Mouse (Mus musculus): Measurements from ENCODE around the gene Trh. TPM values are rescaled to one million over a fixed set of nuclear protein-coding genes. Genes with fewer than 3 reads are reported as not detected.
A peak's percentile ranks its signal among the peaks of the same experiment; 100 is the strongest.

The Trh gene
- polyA plus RNA-seq (2014; fragmentation: Nextera tagmentation; extraction: Ambion mirVana) = 0.13 TPM in 1 of 2 replicates, not detected in the other

DNA sequence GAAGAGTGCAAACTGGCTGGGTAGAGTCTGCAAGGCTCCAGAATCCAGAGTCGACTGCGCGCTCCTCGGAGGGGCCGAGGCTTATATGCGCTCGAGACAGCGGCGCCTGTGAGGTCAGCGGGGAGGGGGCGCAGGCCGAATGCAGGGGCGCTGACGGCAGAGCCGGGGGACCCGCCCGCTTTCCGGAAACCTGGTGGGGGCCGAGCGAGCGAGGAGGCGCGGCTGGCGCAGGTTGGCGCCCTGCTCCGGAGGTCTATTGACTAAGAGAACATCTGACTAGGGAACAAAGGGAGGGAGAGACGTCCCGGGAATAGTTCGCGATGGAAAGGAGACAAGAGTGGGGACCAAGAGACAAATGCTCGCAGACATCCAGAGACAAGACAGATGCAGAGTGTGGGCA lies at the start of gene Trh:
Gene Trh, minus strand, starts transcription at position 60 of the 400 bp plus-strand sequence.
- H3K36me3 ChIP-seq (ENCODE audit: control insufficient read depth, insufficient read depth, low read length) = no peaks in the 10 kb centered on the region
- ATAC-seq (ENCODE audit: insufficient number of reproducible peaks, low FRiP score, low TSS enrichment, low read depth) (no peak), DNase-seq (ENCODE audit: low spot score) (peak; percentile 41)
- peak within 1 kb of the TSS; percentile 58 for H3K4me2 ChIP-seq (ENCODE audit: low read depth, severe bottlenecking)
- H3K4me1 ChIP-seq (ENCODE audit: control insufficient read depth, insufficient read depth, low read length) = peaks cover 3% of the 10 kb centered on the region; the same call in 1 of the 2 replicates
- H3K4me3 ChIP-seq (ENCODE audit: low read depth, low read length) = peak within 1 kb of the TSS; percentile 28
- H3K27me3 ChIP-seq (ENCODE audit: control insufficient read depth, insufficient read depth, low read length) = peaks cover 21% of the 10 kb centered on the region
- H3K9ac ChIP-seq (ENCODE audit: low read length) = peak within 1 kb of the TSS; percentile 44; the same call in 1 of the 2 replicates
- H3K27ac ChIP-seq (replicated peaks; ENCODE audit: low read depth, low read length) = no peak within 1 kb of the TSS
- under 1% methylated on average over 31 of the region's 31 CpGs for WGBS
- H3K9me3 ChIP-seq (ENCODE audit: control insufficient read depth, low read length) = no peaks in the 10 kb centered on the region

DNA sequence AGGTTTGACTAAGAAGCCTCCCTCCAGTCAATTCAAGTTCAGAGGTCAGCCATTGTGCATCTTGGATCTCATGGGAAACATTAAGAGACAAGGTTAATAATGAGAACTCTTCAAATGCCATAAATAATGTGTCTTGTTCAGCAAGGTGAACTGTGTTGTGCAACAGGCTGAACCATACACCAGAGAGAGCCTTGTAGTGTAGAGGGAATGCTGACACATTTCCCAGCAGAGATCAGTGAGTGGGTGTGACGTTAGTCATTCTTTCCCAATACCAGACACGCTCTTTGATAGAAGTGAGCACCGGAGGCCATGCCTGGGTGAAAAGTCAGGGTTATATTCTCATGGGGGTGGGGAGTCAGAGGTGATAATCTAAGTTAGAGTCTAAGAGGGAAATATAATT lies 46.4 kb upstream of the Trh start:
- no peak overlapping the region for H3K4me3 ChIP-seq (ENCODE audit: low read depth, low read length)
- no peaks in the 10 kb centered on the region for H3K4me1 ChIP-seq (ENCODE audit: control insufficient read depth, insufficient read depth, low read length)
- H3K36me3 ChIP-seq (ENCODE audit: control insufficient read depth, insufficient read depth, low read length) = no peaks in the 10 kb centered on the region
- ATAC-seq (ENCODE audit: insufficient number of reproducible peaks, low FRiP score, low TSS enrichment, low read depth) (no peak), DNase-seq (ENCODE audit: low spot score) (no peak)
- no peak overlapping the region for H3K27ac ChIP-seq (replicated peaks; ENCODE audit: low read depth, low read length)
- H3K9ac ChIP-seq (ENCODE audit: low read length) = no peak overlapping the region
- 78% methylated on average over 3 of the region's 3 CpGs for WGBS
- H3K27me3 ChIP-seq (ENCODE audit: control insufficient read depth, insufficient read depth, low read length) = no peaks in the 10 kb centered on the region
- no peak overlapping the region for H3K4me2 ChIP-seq (ENCODE audit: low read depth, severe bottlenecking)
- no peaks in the 10 kb centered on the region for H3K9me3 ChIP-seq (ENCODE audit: control insufficient read depth, low read length)

DNA sequence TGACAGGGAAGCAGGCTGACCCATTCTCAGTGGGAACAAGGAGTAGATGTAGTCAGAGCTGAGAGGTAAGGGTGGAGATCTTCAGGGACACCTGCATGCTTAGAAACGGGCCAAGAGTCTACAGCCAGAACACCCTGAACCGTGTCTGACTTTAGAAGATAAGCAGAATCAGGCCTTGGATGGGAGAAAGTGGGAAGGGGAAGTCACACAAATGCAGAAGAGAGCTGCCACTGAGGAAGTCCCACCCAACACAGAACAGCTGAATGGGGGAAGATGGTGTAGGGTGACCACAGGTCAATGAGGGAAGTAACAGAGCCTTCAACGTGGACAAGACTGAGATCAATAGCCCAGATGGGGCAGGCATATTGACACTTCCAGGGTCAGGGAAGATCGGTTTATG lies 42.4 kb upstream of the Trh start:
- H3K4me3 ChIP-seq (ENCODE audit: low read depth, low read length) = no peak overlapping the region
- no peaks in the 10 kb centered on the region for H3K36me3 ChIP-seq (ENCODE audit: control insufficient read depth, insufficient read depth, low read length)
- H3K9ac ChIP-seq (ENCODE audit: low read length) = no peak overlapping the region
- no peaks in the 10 kb centered on the region for H3K4me1 ChIP-seq (ENCODE audit: control insufficient read depth, insufficient read depth, low read length)
- 60% methylated on average over 4 of the region's 4 CpGs for WGBS
- no peaks in the 10 kb centered on the region for H3K9me3 ChIP-seq (ENCODE audit: control insufficient read depth, low read length)
- DNase-seq (ENCODE audit: low spot score) = no peak
- no peaks in the 10 kb centered on the region for H3K27me3 ChIP-seq (ENCODE audit: control insufficient read depth, insufficient read depth, low read length)
- H3K27ac ChIP-seq (replicated peaks; ENCODE audit: low read depth, low read length) = no peak overlapping the region
- H3K4me2 ChIP-seq (ENCODE audit: low read depth, severe bottlenecking) = no peak overlapping the region
- no peak for ATAC-seq (ENCODE audit: insufficient number of reproducible peaks, low FRiP score, low TSS enrichment, low read depth)

DNA sequence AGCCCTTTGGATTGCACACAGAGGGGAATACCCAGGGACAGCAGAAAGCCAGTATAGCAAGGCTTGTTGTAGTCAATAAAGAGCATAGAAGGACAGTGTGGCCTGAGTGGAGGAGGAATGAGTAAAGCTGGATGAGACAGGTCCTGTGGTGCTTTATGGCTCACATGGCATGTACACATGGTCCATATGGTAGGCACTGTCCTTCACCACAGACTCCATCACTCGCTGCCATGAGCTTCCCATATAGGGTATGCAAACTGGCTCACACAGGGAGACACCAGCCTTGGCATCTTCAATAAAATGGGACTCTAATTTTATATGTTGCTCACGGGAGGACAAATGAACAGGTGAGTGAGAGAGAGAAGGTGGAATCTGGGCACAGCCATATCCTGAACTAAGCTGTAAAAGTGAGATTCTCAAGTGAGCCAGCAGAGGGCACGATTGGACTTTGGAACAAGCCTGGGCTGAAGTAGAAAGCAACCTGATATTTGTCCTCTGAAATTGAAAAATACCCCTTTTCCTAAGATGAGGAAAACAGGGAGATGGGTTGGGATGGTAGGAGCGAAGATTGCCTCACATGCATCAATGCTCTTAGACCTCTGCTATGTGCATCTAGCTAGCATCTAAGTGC lies 41.9 kb upstream of the Trh start:
- DNase-seq (ENCODE audit: low spot score) = peak; percentile 80
- WGBS = 33% methylated on average over 4 of the region's 4 CpGs

DNA sequence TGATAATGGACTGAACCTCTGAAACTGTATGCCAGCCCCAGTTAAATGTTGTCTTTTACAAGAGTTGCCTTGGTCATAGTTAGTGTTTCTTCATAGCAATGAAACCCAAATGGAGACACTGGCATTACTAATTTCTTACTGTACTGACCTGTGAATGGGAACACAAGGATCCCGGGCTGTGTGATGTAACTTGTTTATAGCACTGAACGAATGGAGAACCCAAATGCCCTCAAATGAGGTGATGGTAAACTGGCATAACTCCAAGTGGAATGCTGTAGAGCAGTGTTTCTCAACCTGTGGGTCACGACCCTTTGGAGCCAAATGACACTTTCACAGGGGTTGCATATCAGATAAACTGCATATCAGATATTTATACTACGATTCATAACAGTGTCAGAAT lies 41.1 kb upstream of the Trh start:
- no peak overlapping the region for H3K9ac ChIP-seq (ENCODE audit: low read length)
- ATAC-seq (ENCODE audit: insufficient number of reproducible peaks, low FRiP score, low TSS enrichment, low read depth) (no peak), DNase-seq (ENCODE audit: low spot score) (no peak)
- H3K4me1 ChIP-seq (ENCODE audit: control insufficient read depth, insufficient read depth, low read length) = no peaks in the 10 kb centered on the region
- no peaks in the 10 kb centered on the region for H3K27me3 ChIP-seq (ENCODE audit: control insufficient read depth, insufficient read depth, low read length)
- WGBS = 83% methylated on average over 4 of the region's 4 CpGs
- no peak overlapping the region for H3K4me3 ChIP-seq (ENCODE audit: low read depth, low read length)
- no peak overlapping the region for H3K4me2 ChIP-seq (ENCODE audit: low read depth, severe bottlenecking)
- H3K27ac ChIP-seq (replicated peaks; ENCODE audit: low read depth, low read length) = no peak overlapping the region
- no peaks in the 10 kb centered on the region for H3K36me3 ChIP-seq (ENCODE audit: control insufficient read depth, insufficient read depth, low read length)
- H3K9me3 ChIP-seq (ENCODE audit: control insufficient read depth, low read length) = no peaks in the 10 kb centered on the region

More for the DNA sequence above, 41.9 kb upstream of the Trh start:
- Histone ChIP-seq H3K9me3 (ENCODE audit: control insufficient read depth, low read length) (no peaks in the 10 kb centered on the region), H3K27ac (replicated peaks; ENCODE audit: low read depth, low read length) (no peak overlapping the region), H3K4me1 (ENCODE audit: control insufficient read depth, insufficient read depth, low read length) (no peaks in the 10 kb centered on the region), H3K9ac (ENCODE audit: low read length) (no peak overlapping the region), H3K4me3 (ENCODE audit: low read depth, low read length) (no peak overlapping the region), H3K36me3 (ENCODE audit: control insufficient read depth, insufficient read depth, low read length) (no peaks in the 10 kb centered on the region), H3K4me2 (ENCODE audit: low read depth, severe bottlenecking) (no peak overlapping the region), H3K27me3 (ENCODE audit: control insufficient read depth, insufficient read depth, low read length) (no peaks in the 10 kb centered on the region)
- ATAC-seq (ENCODE audit: insufficient number of reproducible peaks, low FRiP score, low TSS enrichment, low read depth) = no peak

DNA sequence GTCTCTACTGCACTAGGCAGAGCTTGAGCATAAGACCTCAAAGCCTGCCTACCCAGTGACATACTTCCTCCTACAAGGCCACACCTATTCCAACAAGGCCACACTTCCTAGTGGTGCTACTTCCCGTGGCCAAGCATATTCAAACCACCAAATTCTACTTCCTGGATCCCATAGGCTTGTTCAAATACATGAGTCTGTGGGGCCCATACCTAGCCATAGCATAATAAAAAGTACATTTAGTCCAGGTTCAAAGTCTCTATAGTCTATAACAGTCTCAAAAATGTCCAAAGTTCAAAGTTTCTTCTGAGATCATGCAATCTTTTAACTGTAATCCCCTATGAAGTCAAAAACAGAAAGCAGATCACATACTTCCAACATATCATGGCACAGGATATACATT lies 32.7 kb upstream of the Trh start:
- H3K9me3 ChIP-seq (ENCODE audit: control insufficient read depth, low read length) = no peaks in the 10 kb centered on the region
- 84% methylated on average over 1 of the region's 1 CpGs for WGBS
- H3K27me3 ChIP-seq (ENCODE audit: control insufficient read depth, insufficient read depth, low read length) = no peaks in the 10 kb centered on the region
- no peak overlapping the region for H3K4me2 ChIP-seq (ENCODE audit: low read depth, severe bottlenecking)
- H3K9ac ChIP-seq (ENCODE audit: low read length) = no peak overlapping the region
- ATAC-seq (ENCODE audit: insufficient number of reproducible peaks, low FRiP score, low TSS enrichment, low read depth) (no peak), DNase-seq (ENCODE audit: low spot score) (no peak)
- no peak overlapping the region for H3K27ac ChIP-seq (replicated peaks; ENCODE audit: low read depth, low read length)
- H3K36me3 ChIP-seq (ENCODE audit: control insufficient read depth, insufficient read depth, low read length) = no peaks in the 10 kb centered on the region
- no peak overlapping the region for H3K4me3 ChIP-seq (ENCODE audit: low read depth, low read length)
- no peaks in the 10 kb centered on the region for H3K4me1 ChIP-seq (ENCODE audit: control insufficient read depth, insufficient read depth, low read length)

DNA sequence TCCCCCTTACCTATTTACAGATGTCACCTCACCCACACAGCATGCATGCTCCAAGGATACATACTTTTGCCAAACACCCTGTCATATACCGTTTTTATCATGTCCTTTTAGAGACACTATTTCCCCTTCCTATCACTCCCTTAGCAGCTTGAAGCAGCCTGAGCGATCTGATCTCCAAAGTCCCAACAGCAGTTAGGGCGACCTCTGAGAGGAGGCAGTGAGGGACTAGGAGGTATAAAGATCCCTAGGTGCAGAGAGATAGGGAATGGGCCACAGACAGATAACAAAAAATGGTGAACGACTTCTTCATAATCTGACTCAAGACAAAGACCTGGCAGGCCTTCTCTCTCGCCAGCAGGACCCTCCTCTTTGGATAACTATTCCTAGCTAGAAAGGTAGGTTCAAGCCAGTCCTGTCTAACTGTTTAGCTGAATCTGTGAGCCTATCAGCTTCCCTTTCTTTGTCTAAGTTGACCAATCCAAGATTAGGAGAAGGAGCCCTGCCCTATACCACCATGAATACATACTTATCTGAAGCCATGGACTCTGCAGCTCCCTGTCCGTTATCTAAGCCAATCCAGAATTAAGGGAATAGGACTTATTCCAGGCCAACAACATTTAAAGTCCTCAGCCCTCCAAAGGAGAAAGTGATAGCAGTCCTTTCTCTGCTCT lies 29.3 kb upstream of the Trh start:
- Histone ChIP-seq H3K4me2 (ENCODE audit: low read depth, severe bottlenecking) (no peak overlapping the region), H3K36me3 (ENCODE audit: control insufficient read depth, insufficient read depth, low read length) (no peaks in the 10 kb centered on the region), H3K4me3 (ENCODE audit: low read depth, low read length) (no peak overlapping the region), H3K9ac (ENCODE audit: low read length) (no peak overlapping the region), H3K27me3 (ENCODE audit: control insufficient read depth, insufficient read depth, low read length) (no peaks in the 10 kb centered on the region), H3K27ac (replicated peaks; ENCODE audit: low read depth, low read length) (no peak overlapping the region), H3K4me1 (ENCODE audit: control insufficient read depth, insufficient read depth, low read length) (no peaks in the 10 kb centered on the region), H3K9me3 (ENCODE audit: control insufficient read depth, low read length) (no peaks in the 10 kb centered on the region)
- ATAC-seq (ENCODE audit: insufficient number of reproducible peaks, low FRiP score, low TSS enrichment, low read depth) = no peak
- 79% methylated on average over 6 of the region's 6 CpGs for WGBS
- no peak for DNase-seq (ENCODE audit: low spot score)

DNA sequence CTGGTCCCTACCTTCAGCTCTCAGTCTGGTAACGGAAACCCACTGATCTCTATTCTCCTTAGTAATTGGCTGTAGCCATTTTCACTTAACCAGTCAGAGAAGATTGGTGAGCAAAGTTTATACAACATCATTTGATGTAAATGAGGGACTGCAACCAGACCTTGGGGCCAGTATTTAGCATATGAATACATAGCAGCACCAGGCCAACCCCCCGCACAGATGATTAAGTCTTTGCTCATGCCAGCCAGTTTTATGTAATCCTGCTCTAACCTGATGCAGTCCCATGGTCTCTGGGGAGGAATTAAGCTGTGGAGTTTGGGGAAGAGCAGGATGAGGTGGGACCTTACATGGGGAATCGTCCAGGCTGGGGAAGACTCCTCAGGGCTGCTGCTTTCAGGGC lies 28.2 kb upstream of the Trh start:
- ATAC-seq (ENCODE audit: insufficient number of reproducible peaks, low FRiP score, low TSS enrichment, low read depth) = no peak
- no peak overlapping the region for H3K27ac ChIP-seq (replicated peaks; ENCODE audit: low read depth, low read length)
- no peak overlapping the region for H3K4me3 ChIP-seq (ENCODE audit: low read depth, low read length)
- no peak for DNase-seq (ENCODE audit: low spot score)
- no peaks in the 10 kb centered on the region for H3K4me1 ChIP-seq (ENCODE audit: control insufficient read depth, insufficient read depth, low read length)
- no peak overlapping the region for H3K4me2 ChIP-seq (ENCODE audit: low read depth, severe bottlenecking)
- H3K9ac ChIP-seq (ENCODE audit: low read length) = no peak overlapping the region
- no peaks in the 10 kb centered on the region for H3K9me3 ChIP-seq (ENCODE audit: control insufficient read depth, low read length)
- no peaks in the 10 kb centered on the region for H3K27me3 ChIP-seq (ENCODE audit: control insufficient read depth, insufficient read depth, low read length)
- 71% methylated on average over 3 of the region's 3 CpGs for WGBS
- H3K36me3 ChIP-seq (ENCODE audit: control insufficient read depth, insufficient read depth, low read length) = no peaks in the 10 kb centered on the region
